Mouse (Mus musculus): ENCODE results near the gene Ifngr2.

DNA sequence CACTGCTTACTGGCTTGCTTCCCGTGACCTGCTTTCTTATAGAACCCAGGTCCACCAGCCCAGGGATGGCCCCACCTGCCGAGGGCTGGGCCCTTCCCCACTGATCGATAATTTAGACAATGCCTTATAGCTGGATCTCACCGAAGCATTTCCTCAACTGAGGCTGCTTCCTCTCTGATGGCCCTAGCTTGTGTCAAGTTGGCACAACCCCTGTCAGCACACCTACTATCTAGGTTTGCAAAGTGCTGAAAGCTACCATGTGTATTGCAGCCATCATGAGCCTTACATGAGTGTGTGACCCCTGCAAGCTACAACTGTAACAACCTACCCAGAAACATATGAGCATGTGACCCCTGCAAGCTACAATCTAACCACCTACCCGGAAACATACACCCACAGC is 22.7 kb upstream of the Ifngr2 start:
- TF ChIP-seq CTCF (IDR thresholded peaks at IDR 0.05; ENCODE audit: borderline replicate concordance, extremely low read depth, insufficient read depth, insufficient read length) (no peak), POLR2A (IDR thresholded peaks at IDR 0.05; ENCODE audit: borderline replicate concordance, extremely low read depth, insufficient read depth, insufficient read length, poor library complexity, severe bottlenecking) (no peak)
